Mouse (Mus musculus): ENCODE data around the gene Prdm11. TPM values are rescaled to one million over a fixed set of nuclear protein-coding genes. Genes with fewer than 3 reads are reported as not detected.

Prdm11 gene
- total RNA-seq, 1 experiment, result 3.7 TPM

DNA sequence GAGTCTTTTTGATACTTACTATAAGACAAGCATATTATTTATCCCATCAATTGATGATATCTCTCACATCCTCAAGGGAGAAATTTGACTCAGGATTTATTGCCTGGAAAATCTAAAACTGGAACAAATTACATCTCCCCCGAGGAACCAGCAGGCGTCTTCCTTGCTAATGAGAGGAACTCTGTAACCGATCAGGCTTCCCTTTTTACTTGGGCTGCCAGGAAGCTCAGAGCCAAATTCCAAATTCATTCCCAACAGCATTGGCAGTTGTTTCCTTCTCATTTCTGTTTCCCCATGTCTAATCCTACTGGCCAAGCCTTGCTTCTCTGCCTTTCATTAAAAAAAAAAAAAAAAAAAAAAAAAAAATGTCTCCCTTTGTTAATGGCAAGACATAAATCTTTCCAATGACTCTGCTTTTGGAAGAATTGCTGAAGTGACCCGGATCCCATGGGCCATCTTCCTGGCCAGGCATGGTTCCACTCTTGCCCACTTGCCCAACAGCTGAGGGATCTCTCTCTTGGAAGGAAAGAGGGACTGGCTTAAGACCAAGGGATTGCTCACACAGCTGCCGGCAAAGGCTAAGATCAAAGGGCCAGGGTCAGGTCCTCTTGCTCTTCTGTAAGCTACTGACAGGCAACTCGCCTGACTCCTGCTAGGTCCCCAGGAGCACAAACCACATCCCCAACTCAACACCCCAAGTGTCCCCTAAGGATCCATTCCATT lies 2.8 kb upstream of the Prdm11 start:
- no peak for DNase-seq (ENCODE audit: low read depth, low spot score)
- in situ Hi-C loops (cut with MboI; ENCODE audit: low sequenced_read_pairs in 2 of 2, unreplicated experiment in 2 of 2), result no loop called here
- H3K4me3 ChIP-seq (ENCODE audit: insufficient read depth in 1 of 2, low read depth in 1 of 2, low read length in 2 of 2, poor library complexity in 1 of 2, severe bottlenecking in 1 of 2), result no peak overlapping the region
- H3K36me3 ChIP-seq (ENCODE audit: control insufficient read depth, insufficient read depth, low read length, poor library complexity, severe bottlenecking), result no peaks in the 10 kb centered on the region
- H3K4me1 ChIP-seq (ENCODE audit: control insufficient read depth in 2 of 2, insufficient read depth in 2 of 2, low read length in 2 of 2, poor library complexity in 1 of 2), result peaks cover 0 to 7% of the 10 kb centered on the region in 2 experiments; a peak in 1 of 4 replicates
- no peak overlapping the region for H3K27ac ChIP-seq (ENCODE audit: insufficient read depth, low read depth, low read length, poor library complexity, severe bottlenecking)
- TF ChIP-seq HCFC1 (IDR thresholded peaks at IDR 0.05; ENCODE audit: borderline replicate concordance, insufficient read depth, low read length) (no peak), ZC3H11A (IDR thresholded peaks at IDR 0.05; ENCODE audit: borderline replicate concordance, low read depth, low read length) (no peak), CHD2 (IDR thresholded peaks at IDR 0.05; ENCODE audit: low read depth, low read length) (no peak), ZNF384 (IDR thresholded peaks at IDR 0.05; ENCODE audit: low read depth, low read length) (0 out of 2 replicates have a peak, but pooled peaks have one; percentile 29), MAFK (IDR thresholded peaks at IDR 0.05; ENCODE audit: insufficient read depth, low read depth, low read length) (no peak)
- H3K9me3 ChIP-seq (ENCODE audit: control insufficient read depth, insufficient read depth, low read depth, low read length), result no peaks in the 10 kb centered on the region
- H3K9ac ChIP-seq (ENCODE audit: insufficient read depth, low read depth, low read length, poor library complexity, severe bottlenecking), result no peak overlapping the region

- TF ChIP-seq ZC3H11A (IDR thresholded peaks at IDR 0.05; ENCODE audit: borderline replicate concordance, low read depth, low read length) (no peak), MAFK (IDR thresholded peaks at IDR 0.05; ENCODE audit: insufficient read depth, low read depth, low read length) (no peak), ZNF384 (IDR thresholded peaks at IDR 0.05; ENCODE audit: low read depth, low read length) (no peak), HCFC1 (IDR thresholded peaks at IDR 0.05; ENCODE audit: borderline replicate concordance, insufficient read depth, low read length) (no peak)
- H3K4me1 ChIP-seq (ENCODE audit: control insufficient read depth in 2 of 2, insufficient read depth in 2 of 2, low read length in 2 of 2, poor library complexity in 1 of 2), result peaks cover 0 to 7% of the 10 kb centered on the region in 2 experiments; a peak in 1 of 4 replicates
- no peak overlapping the region for H3K4me3 ChIP-seq (ENCODE audit: insufficient read depth in 1 of 2, low read depth in 1 of 2, low read length in 2 of 2, poor library complexity in 1 of 2, severe bottlenecking in 1 of 2)
- H3K9ac ChIP-seq (ENCODE audit: insufficient read depth, low read depth, low read length, poor library complexity, severe bottlenecking), result no peak overlapping the region
- no peaks in the 10 kb centered on the region for H3K9me3 ChIP-seq (ENCODE audit: control insufficient read depth, insufficient read depth, low read depth, low read length)
- in situ Hi-C loops (cut with MboI; ENCODE audit: low sequenced_read_pairs in 2 of 2, unreplicated experiment in 2 of 2), result no loop called here
- no peaks in the 10 kb centered on the region for H3K36me3 ChIP-seq (ENCODE audit: control insufficient read depth, insufficient read depth, low read length, poor library complexity, severe bottlenecking)
- DNase-seq (ENCODE audit: low read depth, low spot score), result no peak
- no peak overlapping the region for H3K27ac ChIP-seq (ENCODE audit: insufficient read depth, low read depth, low read length, poor library complexity, severe bottlenecking)
Measured at GRCm38 (mm10) chr2:93047491-93048050, 1.6 kb upstream of the Prdm11 start.

- Histone ChIP-seq H3K4me3 (ENCODE audit: insufficient read depth in 1 of 2, low read depth in 1 of 2, low read length in 2 of 2, poor library complexity in 1 of 2, severe bottlenecking in 1 of 2) (no peak overlapping the region), H3K4me1 (ENCODE audit: control insufficient read depth in 2 of 2, insufficient read depth in 2 of 2, low read length in 2 of 2, poor library complexity in 1 of 2) (peaks cover 0 to 7% of the 10 kb centered on the region in 2 experiments; a peak in 1 of 4 replicates), H3K36me3 (ENCODE audit: control insufficient read depth, insufficient read depth, low read length, poor library complexity, severe bottlenecking) (no peaks in the 10 kb centered on the region), H3K27ac (ENCODE audit: insufficient read depth, low read depth, low read length, poor library complexity, severe bottlenecking) (no peak overlapping the region), H3K9me3 (ENCODE audit: control insufficient read depth, insufficient read depth, low read depth, low read length) (no peaks in the 10 kb centered on the region), H3K9ac (ENCODE audit: insufficient read depth, low read depth, low read length, poor library complexity, severe bottlenecking) (no peak overlapping the region)
- DNase-seq (ENCODE audit: low read depth, low spot score), result no peak
- TF ChIP-seq CHD2 (IDR thresholded peaks at IDR 0.05; ENCODE audit: low read depth, low read length), result no peak
- no peak for TF ChIP-seq HCFC1 (IDR thresholded peaks at IDR 0.05; ENCODE audit: borderline replicate concordance, insufficient read depth, low read length)
- no peak for TF ChIP-seq MAFK (IDR thresholded peaks at IDR 0.05; ENCODE audit: insufficient read depth, low read depth, low read length)
- in situ Hi-C loops (cut with MboI; ENCODE audit: low sequenced_read_pairs in 2 of 2, unreplicated experiment in 2 of 2), result no loop called here
Measured at GRCm38 (mm10) chr2:93047036-93047435, 1.1 kb upstream of the Prdm11 start.

DNA sequence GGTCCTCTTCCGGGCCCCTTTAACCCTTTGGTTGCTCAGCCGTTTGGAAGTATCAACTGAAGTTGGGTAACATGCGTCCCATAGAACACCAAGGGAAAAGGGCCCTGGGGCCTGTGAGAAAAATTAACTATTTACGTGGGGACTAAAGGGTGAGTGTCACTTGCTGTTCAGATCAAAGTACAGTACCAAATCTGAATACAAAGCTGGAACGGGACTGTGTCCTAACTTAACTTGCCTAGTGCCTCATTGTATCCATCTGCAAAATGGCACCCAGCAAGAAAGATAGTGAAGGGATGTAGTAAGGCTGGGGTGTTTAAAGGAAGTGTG lies 505 bp upstream of the Prdm11 start:
- Histone ChIP-seq H3K4me3 (ENCODE audit: insufficient read depth in 1 of 2, low read depth in 1 of 2, low read length in 2 of 2, poor library complexity in 1 of 2, severe bottlenecking in 1 of 2) (peak overlapping the region; percentile 72 to 85), H3K4me1 (ENCODE audit: control insufficient read depth in 2 of 2, insufficient read depth in 2 of 2, low read length in 2 of 2, poor library complexity in 1 of 2) (peaks cover 0 to 7% of the 10 kb centered on the region in 2 experiments; a peak in 1 of 4 replicates), H3K27ac (ENCODE audit: insufficient read depth, low read depth, low read length, poor library complexity, severe bottlenecking) (no peak overlapping the region), H3K36me3 (ENCODE audit: control insufficient read depth, insufficient read depth, low read length, poor library complexity, severe bottlenecking) (no peaks in the 10 kb centered on the region), H3K9me3 (ENCODE audit: control insufficient read depth, insufficient read depth, low read depth, low read length) (no peaks in the 10 kb centered on the region), H3K9ac (ENCODE audit: insufficient read depth, low read depth, low read length, poor library complexity, severe bottlenecking) (peak overlapping the region; percentile 88; the same call in 1 of the 2 replicates)
- no peak for TF ChIP-seq ZNF384 (IDR thresholded peaks at IDR 0.05; ENCODE audit: low read depth, low read length)
- no peak for TF ChIP-seq ZC3H11A (IDR thresholded peaks at IDR 0.05; ENCODE audit: borderline replicate concordance, low read depth, low read length)
- TF ChIP-seq MAFK (IDR thresholded peaks at IDR 0.05; ENCODE audit: insufficient read depth, low read depth, low read length), result no peak
- no peak for TF ChIP-seq HCFC1 (IDR thresholded peaks at IDR 0.05; ENCODE audit: borderline replicate concordance, insufficient read depth, low read length)
- no peak for TF ChIP-seq CHD2 (IDR thresholded peaks at IDR 0.05; ENCODE audit: low read depth, low read length)
- in situ Hi-C loops (cut with MboI; ENCODE audit: low sequenced_read_pairs in 2 of 2, unreplicated experiment in 2 of 2), result no loop called here
- no peak for DNase-seq (ENCODE audit: low read depth, low spot score)

Measured in ES-E14 (cell line).